Mouse (Mus musculus) layer of hippocampus, adult 9-10 months (tissue): Measurements from ENCODE around the gene Thsd4.
A peak's percentile ranks its signal among the peaks of the same experiment; 100 is the strongest.

Source experiments
- DNase-seq: peaks from one replicate; pipeline ENCODE4 v3.0.0; 2022; ENCODE audit warnings: low spot score

The Thsd4 gene

GRCm38 (mm10) chr9:60264586-60265325, 257.1 kb downstream of the Thsd4 start:
- no peak for DNase-seq

GRCm38 (mm10) chr9:60262515-60263140, 259.2 kb downstream of the Thsd4 start:
- DNase-seq, result no peak

GRCm38 (mm10) chr9:60259626-60260025, 262.2 kb downstream of the Thsd4 start:
- no peak for DNase-seq

GRCm38 (mm10) chr9:60251765-60252164, 270.1 kb downstream of the Thsd4 start:
- no peak for DNase-seq

- no peak for DNase-seq
Observed at GRCm38 (mm10) chr9:60250403-60250802, 271.4 kb downstream of the Thsd4 start.

GRCm38 (mm10) chr9:60247998-60248397, 273.8 kb downstream of the Thsd4 start:
- DNase-seq, result no peak

- peak; percentile 82 for DNase-seq
Observed at GRCm38 (mm10) chr9:60244943-60245342, 276.9 kb downstream of the Thsd4 start.

GRCm38 (mm10) chr9:60243503-60243902, 278.3 kb downstream of the Thsd4 start:
- DNase-seq, result no peak

GRCm38 (mm10) chr9:60237667-60238066, 284.2 kb downstream of the Thsd4 start:
- DNase-seq, result no peak

GRCm38 (mm10) chr9:60236155-60236554, 285.7 kb downstream of the Thsd4 start:
- no peak for DNase-seq

GRCm38 (mm10) chr9:60234233-60235115, 287.4 kb downstream of the Thsd4 start:
- DNase-seq, result no peak

- DNase-seq, result no peak
Observed at GRCm38 (mm10) chr9:60231981-60232881, 289.6 kb downstream of the Thsd4 start.

- DNase-seq, result no peak
Observed at GRCm38 (mm10) chr9:60229496-60229895, 292.4 kb downstream of the Thsd4 start.

GRCm38 (mm10) chr9:60227727-60228126, 294.1 kb downstream of the Thsd4 start:
- no peak for DNase-seq

GRCm38 (mm10) chr9:60226679-60227078, 295.2 kb downstream of the Thsd4 start:
- no peak for DNase-seq

- peak; percentile 18 for DNase-seq
Observed at GRCm38 (mm10) chr9:60226155-60226554, 295.7 kb downstream of the Thsd4 start.

- no peak for DNase-seq
Observed at GRCm38 (mm10) chr9:60225453-60225852, 296.4 kb downstream of the Thsd4 start.

GRCm38 (mm10) chr9:60224039-60224695, 297.7 kb downstream of the Thsd4 start:
- DNase-seq, result no peak

GRCm38 (mm10) chr9:60220431-60220830, 301.4 kb downstream of the Thsd4 start:
- no peak for DNase-seq

- DNase-seq, result no peak
Observed at GRCm38 (mm10) chr9:60218396-60218795, 303.4 kb downstream of the Thsd4 start.

- no peak for DNase-seq
Observed at GRCm38 (mm10) chr9:60216029-60216428, 305.8 kb downstream of the Thsd4 start.
